Mouse (Mus musculus) CH12.LX (cell line): ENCODE measurements at regions not wholly inside any gene's neighbourhood (a gene's known extent, or its start where the extent isn't known, plus 50 kb on each side); places are given as distances from the start of the nearest gene placed in this dataset.

ENCODE experiments used
- CTCF ChIP-seq, 2 experiments: IDR thresholded peaks in 1 of 2; conservative IDR thresholded peaks in 1 of 2; 2 replicates each; pipeline ENCODE4 v1.5.1; 2011 to 2012; ENCODE audit warnings: low read depth in 2 of 2, low read length in 2 of 2, improper control_type of control experiment in 1 of 2, inconsistent platforms in 1 of 2, mild to moderate bottlenecking in 1 of 2, moderate library complexity in 1 of 2
- EP300 ChIP-seq: IDR thresholded peaks from 2 replicates; pipeline ENCODE4 v1.6.1; 2011; ENCODE audit warnings: low read length, improper control_type of control experiment
- NRF1 ChIP-seq: IDR thresholded peaks from 2 replicates; pipeline ENCODE4 v1.6.1; 2014; ENCODE audit warnings: low read depth, mild to moderate bottlenecking, inconsistent platforms, low read length, improper control_type of control experiment, moderate library complexity

- TF ChIP-seq NRF1: no peak
- no peak for TF ChIP-seq EP300
- no peak for TF ChIP-seq CTCF (conservative IDR thresholded peaks at IDR 0.05 in 1 of 2, IDR thresholded peaks at IDR 0.05 in 1 of 2; ENCODE audit: low read depth in 2 of 2, low read length in 2 of 2)
Measured at GRCm38 (mm10) chr4:32083456-32083855, 119.6 kb downstream of the Map3k7 start.
